Mouse (Mus musculus) embryonic facial prominence, embryonic 11.5 days (tissue): Measurements from ENCODE around the gene H2afv. TPM values are rescaled to one million over a fixed set of nuclear protein-coding genes. Genes with fewer than 3 reads are reported as not detected.

Experiments used
- ATAC-seq: fragments of 200-750 bp; cut with Nextera tagmentation; replicated peaks from 2 replicates; pipeline ENCODE4 v1.8.0; 2017; ENCODE audit warnings: low read depth; ENCODE audit not compliant: insufficient number of reproducible peaks, low FRiP score, low TSS enrichment
- DNase-seq: peaks from one replicate; pipeline ENCODE4 v3.0.0-alpha.2; 2015; ENCODE audit warnings: low spot score
- H3K27ac ChIP-seq: fragments of 300-500 bp; sonication (generic); replicated peaks from 2 replicates; pipeline ENCODE4 v1.5.1; 2014; ENCODE audit warnings: mild to moderate bottlenecking, low read depth, low read length, control low read depth
- H3K27me3 ChIP-seq: fragments of 300-500 bp; sonication (generic); 2 replicates; pipeline ENCODE4 v1.6.1; 2014; ENCODE audit warnings: mild to moderate bottlenecking, low read length, moderate library complexity, mixed read lengths; ENCODE audit not compliant: control insufficient read depth, insufficient read depth
- H3K36me3 ChIP-seq: fragments of 300-500 bp; sonication (generic); replicated peaks from 2 replicates; pipeline ENCODE4 v1.6.1; 2014; ENCODE audit warnings: low read depth, mild to moderate bottlenecking, low read length, moderate library complexity, mixed read lengths; ENCODE audit not compliant: control insufficient read depth, insufficient read depth
- H3K4me1 ChIP-seq: fragments of 300-500 bp; sonication (generic); 2 replicates; pipeline ENCODE4 v1.6.1; 2014; ENCODE audit warnings: low read length, mixed read lengths; ENCODE audit not compliant: control insufficient read depth, insufficient read depth
- H3K4me2 ChIP-seq: fragments of 300-500 bp; sonication (generic); 2 replicates; pipeline ENCODE4 v1.6.1; 2014; ENCODE audit warnings: low read depth, mild to moderate bottlenecking, control low read depth, low read length, moderate library complexity
- H3K4me3 ChIP-seq: fragments of 300-500 bp; sonication (generic); 2 replicates; pipeline ENCODE4 v1.5.1; 2014; ENCODE audit warnings: low read depth, low read length, control low read depth
- H3K9ac ChIP-seq: fragments of 300-500 bp; sonication (generic); replicated peaks from 2 replicates; pipeline ENCODE4 v1.6.1; 2014; ENCODE audit warnings: mild to moderate bottlenecking, control low read depth, low read length
- H3K9me3 ChIP-seq: fragments of 300-500 bp; sonication (generic); replicated peaks from 2 replicates; pipeline ENCODE4 v1.6.1; 2016; ENCODE audit warnings: mild to moderate bottlenecking, low read length, inconsistent platforms, mixed read lengths; ENCODE audit not compliant: control insufficient read depth
- WGBS: fragments of 180-500 bp; shearing (Covaris S2); extraction: QIAGEN DNeasy Blood & Tissue Kit; methylation state at CpG from one replicate; pipeline ENCODE4 v1.1.7; 2014; 5-methylcytosine and 5-hydroxymethylcytosine counted together
- polyA plus RNA-seq: library from polyadenylated mRNA; unstranded; fragments of >200 nt; fragmentation: Nextera tagmentation; extraction: Ambion mirVana; gene quantifications from 2 replicates; pipeline ENCODE4 v1.2.1, GENCODE M21; 2014

The H2afv gene
- 853 and 854 TPM in 2 replicates for polyA plus RNA-seq

DNA sequence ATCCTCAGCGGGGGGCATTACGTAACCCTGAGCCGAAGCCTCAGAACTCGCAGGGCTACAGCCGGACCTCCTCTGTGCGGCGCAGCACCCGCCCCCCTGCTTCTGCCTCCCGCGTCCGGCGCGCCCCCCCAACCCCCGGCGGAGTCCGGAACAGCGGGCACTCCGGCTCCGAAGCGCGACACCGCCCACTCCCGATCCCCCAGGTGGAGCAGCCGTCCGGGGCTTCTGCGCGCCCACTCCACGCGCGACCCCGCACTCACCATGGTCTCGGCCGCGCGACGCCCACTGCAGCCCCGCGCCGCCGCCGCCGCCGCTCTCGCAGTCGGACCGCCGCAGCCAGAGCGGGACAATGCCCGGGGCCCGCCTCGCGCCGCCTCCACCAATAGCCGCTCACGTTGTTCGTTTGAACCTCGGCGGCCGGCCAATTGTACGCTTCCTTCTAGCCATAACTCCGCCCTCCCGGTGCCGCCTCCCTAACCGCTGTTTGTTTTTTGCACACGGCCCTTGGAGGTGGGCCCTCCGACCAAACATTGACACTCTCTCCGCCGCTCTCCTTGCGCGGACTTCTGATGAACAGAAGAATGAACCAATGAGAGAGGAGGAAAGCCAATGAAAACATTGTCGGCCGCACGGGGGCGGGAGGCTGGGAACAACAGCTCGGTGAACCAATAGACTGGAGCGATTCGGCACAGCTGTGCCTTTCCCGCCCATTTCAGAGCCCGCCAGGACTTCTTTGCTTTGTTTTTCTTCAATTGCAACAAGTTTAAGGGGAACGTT, at the start of gene H2afv:
H2afv (minus strand) TSS at position 367 of the 777 bp plus-strand sequence.
- no peaks in the 10 kb centered on the region for H3K9me3 ChIP-seq

DNA sequence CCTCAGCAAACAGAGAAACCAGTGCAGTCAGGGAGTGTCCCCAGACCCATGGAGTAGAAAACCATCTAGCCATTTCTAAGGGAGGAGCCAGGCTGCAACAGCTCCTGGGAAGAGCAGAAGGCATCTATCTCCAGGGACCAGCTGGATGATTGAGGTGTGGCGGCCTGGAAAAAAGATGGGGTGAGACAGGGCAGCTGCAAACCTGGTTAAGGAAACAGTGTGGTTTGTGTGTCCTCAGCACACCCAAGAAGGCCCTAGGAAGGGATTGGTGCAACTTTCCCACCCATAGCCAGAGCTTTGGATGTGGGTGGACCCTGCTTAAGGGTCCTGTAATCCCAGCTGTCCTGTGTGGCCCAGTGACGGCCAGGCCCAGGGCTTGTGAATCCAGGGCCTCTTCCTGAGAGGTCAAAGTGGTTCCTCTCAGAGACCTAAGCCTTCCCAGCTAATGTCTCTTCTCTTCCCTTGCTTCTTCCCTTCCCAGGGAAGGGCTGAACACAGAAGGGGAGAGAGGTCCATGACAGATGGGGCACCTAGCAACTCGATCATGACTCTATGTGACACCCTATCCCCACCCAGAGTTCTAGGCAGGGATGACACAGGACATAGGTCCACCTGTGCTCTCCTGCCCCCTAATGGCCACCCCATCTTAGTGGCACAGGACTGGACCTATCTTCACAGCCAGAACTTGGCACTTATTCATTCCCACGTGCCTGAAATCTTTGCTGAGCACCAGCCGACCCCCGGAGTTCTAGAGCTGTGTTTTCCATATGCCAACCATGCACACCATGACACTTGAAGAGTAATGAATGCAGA, 45.7 kb upstream of the H2afv start:
- Histone ChIP-seq H3K4me3 (no peak overlapping the region), H3K36me3 (no peaks in the 10 kb centered on the region), H3K27ac (no peak overlapping the region), H3K4me1 (no peaks in the 10 kb centered on the region), H3K4me2 (no peak overlapping the region), H3K9ac (no peak overlapping the region), H3K27me3 (no peaks in the 10 kb centered on the region), H3K9me3 (no peaks in the 10 kb centered on the region)
- no peak for ATAC-seq
- DNase-seq, result no peak
- WGBS, result 58% methylated on average over 6 of the region's 6 CpGs

More for the DNA sequence above, at the start of gene H2afv:
- H3K27ac ChIP-seq, result peak within 1 kb of the TSS; percentile 90
- H3K4me3 ChIP-seq, result peak within 1 kb of the TSS; percentile 76
- DNase-seq (peak; percentile 99), ATAC-seq (peak; percentile 99)
- no peaks in the 10 kb centered on the region for H3K36me3 ChIP-seq
- H3K4me2 ChIP-seq, result peak within 1 kb of the TSS; percentile 35
- no peaks in the 10 kb centered on the region for H3K4me1 ChIP-seq
- peak within 1 kb of the TSS; percentile 88 for H3K9ac ChIP-seq
- no peaks in the 10 kb centered on the region for H3K27me3 ChIP-seq
- under 1% methylated on average over 60 of the region's 80 CpGs for WGBS

GRCm38 (mm10) chr11:6489257-6489656, 45.0 kb upstream of the H2afv start:
- Histone ChIP-seq H3K36me3 (no peaks in the 10 kb centered on the region), H3K4me2 (no peak overlapping the region), H3K27me3 (no peaks in the 10 kb centered on the region), H3K9ac (no peak overlapping the region), H3K4me1 (no peaks in the 10 kb centered on the region), H3K4me3 (no peak overlapping the region), H3K9me3 (no peaks in the 10 kb centered on the region), H3K27ac (no peak overlapping the region)
- DNase-seq, result no peak
- no peak for ATAC-seq
- WGBS, result 86% methylated on average over 7 of the region's 7 CpGs

- H3K9ac ChIP-seq, result no peak overlapping the region
- H3K4me3 ChIP-seq, result no peak overlapping the region
- H3K9me3 ChIP-seq, result no peaks in the 10 kb centered on the region
- no peaks in the 10 kb centered on the region for H3K36me3 ChIP-seq
- no peak overlapping the region for H3K27ac ChIP-seq
- no peaks in the 10 kb centered on the region for H3K27me3 ChIP-seq
- no peak for ATAC-seq
- no peak overlapping the region for H3K4me2 ChIP-seq
- WGBS, result 93% methylated on average over 5 of the region's 5 CpGs
- no peaks in the 10 kb centered on the region for H3K4me1 ChIP-seq
- no peak for DNase-seq
Measured at GRCm38 (mm10) chr11:6488041-6488684, 43.9 kb upstream of the H2afv start.

- H3K9ac ChIP-seq, result no peak overlapping the region
- ATAC-seq (no peak), DNase-seq (no peak)
- H3K36me3 ChIP-seq, result no peaks in the 10 kb centered on the region
- H3K9me3 ChIP-seq, result no peaks in the 10 kb centered on the region
- 47% methylated on average over 7 of the region's 7 CpGs for WGBS
- no peaks in the 10 kb centered on the region for H3K27me3 ChIP-seq
- no peak overlapping the region for H3K4me2 ChIP-seq
- H3K27ac ChIP-seq, result no peak overlapping the region
- H3K4me3 ChIP-seq, result no peak overlapping the region
- no peaks in the 10 kb centered on the region for H3K4me1 ChIP-seq
Measured at GRCm38 (mm10) chr11:6487496-6487895, 43.3 kb upstream of the H2afv start.

DNA sequence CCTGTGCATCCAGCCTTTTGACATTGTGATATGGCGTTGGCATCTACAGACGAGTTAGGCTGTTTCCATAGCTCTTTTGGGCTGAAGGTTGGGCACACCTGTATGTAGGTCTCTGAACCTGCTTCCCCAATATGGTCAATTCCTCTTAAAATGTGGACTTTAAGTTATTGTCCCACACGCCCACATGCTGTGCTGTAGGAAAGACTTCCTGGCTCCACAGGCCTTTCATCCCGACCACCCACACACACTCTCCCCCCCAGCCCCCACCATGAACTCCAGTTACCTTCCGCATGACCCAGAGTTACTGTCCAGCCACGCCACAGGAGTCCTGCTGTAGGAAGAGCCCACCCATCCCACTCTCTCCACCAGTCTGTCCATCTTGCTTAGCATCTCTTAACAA, 42.7 kb upstream of the H2afv start:
- no peak for ATAC-seq
- no peak overlapping the region for H3K4me3 ChIP-seq
- no peaks in the 10 kb centered on the region for H3K4me1 ChIP-seq
- H3K9me3 ChIP-seq, result no peaks in the 10 kb centered on the region
- no peak overlapping the region for H3K9ac ChIP-seq
- H3K27me3 ChIP-seq, result no peaks in the 10 kb centered on the region
- H3K4me2 ChIP-seq, result no peak overlapping the region
- no peaks in the 10 kb centered on the region for H3K36me3 ChIP-seq
- H3K27ac ChIP-seq, result no peak overlapping the region
- DNase-seq, result no peak
- WGBS, result 62% methylated on average over 6 of the region's 6 CpGs

GRCm38 (mm10) chr11:6484244-6484959, 40.2 kb upstream of the H2afv start:
- no peak overlapping the region for H3K4me3 ChIP-seq
- H3K36me3 ChIP-seq, result no peaks in the 10 kb centered on the region
- H3K4me2 ChIP-seq, result no peak overlapping the region
- DNase-seq, result no peak
- H3K9ac ChIP-seq, result no peak overlapping the region
- H3K4me1 ChIP-seq, result no peaks in the 10 kb centered on the region
- 66% methylated on average over 3 of the region's 3 CpGs for WGBS
- ATAC-seq, result no peak
- no peaks in the 10 kb centered on the region for H3K27me3 ChIP-seq
- H3K27ac ChIP-seq, result no peak overlapping the region
- H3K9me3 ChIP-seq, result no peaks in the 10 kb centered on the region
